Mouse (Mus musculus) kidney, adult 11 months (tissue): ENCODE data around the gene Scarb1.
A peak's percentile ranks its signal among the peaks of the same experiment; 100 is the strongest.

Source experiments
- DNase-seq: peaks from one replicate; pipeline ENCODE4 v3.0.0; 2022

Gene Scarb1

GRCm38 (mm10) chr5:125330656-125331055, 10.2 kb downstream of the Scarb1 start:
- no peak for DNase-seq

GRCm38 (mm10) chr5:125330191-125330590, 10.7 kb downstream of the Scarb1 start:
- DNase-seq, result no peak

GRCm38 (mm10) chr5:125327596-125328385, 13.1 kb downstream of the Scarb1 start:
- DNase-seq, result no peak

GRCm38 (mm10) chr5:125326351-125326750, 14.5 kb downstream of the Scarb1 start:
- DNase-seq, result no peak

GRCm38 (mm10) chr5:125325931-125326330, 15.0 kb downstream of the Scarb1 start:
- DNase-seq, result no peak

- DNase-seq, result no peak
These were observed 15.6 kb downstream of the Scarb1 start for GRCm38 (mm10) chr5:125325285-125325684.

- DNase-seq, result no peak
These were observed 16.9 kb downstream of the Scarb1 start for GRCm38 (mm10) chr5:125323939-125324480.

- no peak for DNase-seq
These were observed 17.8 kb downstream of the Scarb1 start for GRCm38 (mm10) chr5:125323128-125323527.

GRCm38 (mm10) chr5:125321836-125322235, 19.1 kb downstream of the Scarb1 start:
- no peak for DNase-seq

GRCm38 (mm10) chr5:125319057-125319800, 21.7 kb downstream of the Scarb1 start:
- DNase-seq, result peak; percentile 60

GRCm38 (mm10) chr5:125317953-125318352, 22.9 kb downstream of the Scarb1 start:
- no peak for DNase-seq

GRCm38 (mm10) chr5:125317296-125317695, 23.6 kb downstream of the Scarb1 start:
- no peak for DNase-seq

- DNase-seq, result no peak
These were observed 24.1 kb downstream of the Scarb1 start for GRCm38 (mm10) chr5:125316771-125317170.

- no peak for DNase-seq
These were observed 25.8 kb downstream of the Scarb1 start for GRCm38 (mm10) chr5:125315110-125315509.

GRCm38 (mm10) chr5:125313991-125314390, 26.9 kb downstream of the Scarb1 start:
- DNase-seq, result no peak

GRCm38 (mm10) chr5:125312970-125313597, 27.8 kb downstream of the Scarb1 start:
- peak; percentile 72 for DNase-seq

- no peak for DNase-seq
These were observed 29.9 kb downstream of the Scarb1 start for GRCm38 (mm10) chr5:125310986-125311385.

GRCm38 (mm10) chr5:125309193-125309592, 31.7 kb downstream of the Scarb1 start:
- DNase-seq, result no peak

GRCm38 (mm10) chr5:125306824-125307223, 34.1 kb downstream of the Scarb1 start:
- DNase-seq, result no peak

- DNase-seq, result no peak
These were observed 34.5 kb downstream of the Scarb1 start for GRCm38 (mm10) chr5:125306372-125306771.

- DNase-seq, result no peak
These were observed 35.4 kb downstream of the Scarb1 start for GRCm38 (mm10) chr5:125305229-125306081.

- DNase-seq, result peak; percentile 28
These were observed 36.5 kb downstream of the Scarb1 start for GRCm38 (mm10) chr5:125304245-125304856.
